Mouse (Mus musculus) cerebellum, postnatal 25 days (tissue): ENCODE data around the gene Gpat2.

Experiments used
- DNase-seq, 2 experiments: peaks; one replicate each; pipeline ENCODE4 v3.0.0; 2021; ENCODE audit warnings: mixed read lengths in 2 of 2

Gpat2 gene

GRCm38 (mm10) chr2:127444055-127444789, 19.2 kb downstream of the Gpat2 start, which contains the start of gene Fahd2a:
Gene Fahd2a (minus strand): TSS chr2:127444565.
- peak; percentile 91 to 94 for DNase-seq

DNA sequence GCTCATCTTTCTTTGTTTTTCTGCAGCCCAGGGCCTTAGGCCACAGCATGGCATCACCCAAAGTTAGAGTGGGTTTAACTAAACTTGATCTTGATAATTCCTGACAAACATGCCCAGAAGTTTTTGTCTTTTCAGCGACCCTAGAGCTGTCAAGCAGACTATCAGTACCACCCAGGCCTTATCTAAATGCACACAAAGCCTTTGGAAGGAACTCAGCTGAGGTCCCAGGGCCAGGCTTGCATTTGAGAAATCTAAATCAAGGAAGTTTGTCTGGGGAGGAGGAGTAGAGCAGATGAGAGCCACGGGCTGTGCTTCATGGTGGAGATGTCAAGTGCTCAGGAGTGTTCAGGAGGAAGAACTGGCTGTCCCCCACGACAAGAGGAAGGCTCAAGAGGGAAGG, 21.8 kb downstream of the Gpat2 start:
- no peak for DNase-seq

- DNase-seq, result peak in 1 of 2 experiments; percentile 33
Measured at GRCm38 (mm10) chr2:127449691-127450090, 24.7 kb downstream of the Gpat2 start.

- DNase-seq, result no peak
Measured at GRCm38 (mm10) chr2:127451748-127452147, 26.7 kb downstream of the Gpat2 start.

DNA sequence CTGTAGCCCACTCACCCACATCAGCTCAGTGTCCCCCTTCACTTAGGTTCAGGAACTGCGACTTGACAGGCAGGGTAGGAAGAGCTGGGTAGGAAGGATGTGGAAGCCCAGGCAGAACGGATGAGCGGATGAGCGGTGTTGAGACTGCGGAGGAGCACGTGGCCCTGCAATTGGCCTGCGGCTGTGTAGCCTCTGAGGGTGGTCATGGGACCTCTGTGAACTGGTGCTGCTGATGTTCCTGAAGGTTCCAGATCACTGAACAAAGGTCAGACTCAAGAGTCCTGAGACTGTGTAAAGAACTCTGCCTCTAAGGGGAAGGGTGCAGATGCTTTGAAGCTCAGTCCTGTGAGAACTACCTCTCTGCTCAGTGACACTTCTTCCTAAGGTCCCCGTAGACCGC, 28.1 kb downstream of the Gpat2 start:
- DNase-seq, result no peak

GRCm38 (mm10) chr2:127453764-127454163, 28.8 kb downstream of the Gpat2 start:
- peak; percentile 80 to 87 for DNase-seq

GRCm38 (mm10) chr2:127459341-127459740, 34.3 kb downstream of the Gpat2 start:
- DNase-seq, result peak; percentile 58 to 70

- DNase-seq, result no peak
Measured at GRCm38 (mm10) chr2:127461351-127461750, 36.4 kb downstream of the Gpat2 start.

- DNase-seq, result peak; percentile 74 to 81
Measured at GRCm38 (mm10) chr2:127462314-127462713, 37.3 kb downstream of the Gpat2 start.

DNA sequence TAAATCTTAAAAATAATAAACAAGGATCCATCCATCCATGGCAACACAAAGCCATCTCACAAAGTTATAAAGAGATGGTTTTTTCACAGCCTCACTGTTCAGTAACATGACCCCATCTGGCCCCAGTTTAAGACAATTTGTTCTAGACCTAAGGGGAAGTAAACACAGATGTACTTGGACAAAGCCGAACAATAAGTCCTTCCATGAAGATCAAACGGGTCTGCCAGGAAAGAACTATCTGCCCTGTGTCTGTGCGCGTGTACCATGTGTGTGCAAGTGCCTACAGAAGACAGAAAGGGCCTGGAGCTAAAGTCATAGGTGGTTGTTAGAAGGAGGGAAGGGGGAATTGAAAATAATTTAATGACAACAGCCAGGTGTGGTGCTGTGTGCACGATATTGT, 45.2 kb downstream of the Gpat2 start:
- DNase-seq, result no peak

DNA sequence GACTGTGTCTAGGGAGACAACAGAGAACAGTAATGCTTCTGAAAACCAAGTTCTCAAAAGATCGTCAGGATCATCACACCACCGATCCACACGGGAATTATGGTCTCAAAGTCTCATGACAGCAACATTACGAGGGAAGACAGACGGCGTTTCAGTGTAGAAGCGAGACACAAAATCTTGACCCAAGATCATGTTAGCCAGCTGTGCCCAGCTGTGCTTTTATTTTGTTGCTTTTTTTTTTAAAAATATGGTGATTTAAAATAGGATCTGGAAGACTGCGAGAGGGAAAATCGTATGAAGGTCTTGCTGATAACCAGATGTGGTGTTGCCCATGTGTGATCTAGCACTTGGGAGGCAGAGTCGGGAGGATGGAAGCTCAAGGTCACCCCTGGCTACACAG, 45.7 kb downstream of the Gpat2 start:
- DNase-seq, result no peak

- DNase-seq, result no peak
Measured at GRCm38 (mm10) chr2:127471281-127471680, 46.3 kb downstream of the Gpat2 start.

DNA sequence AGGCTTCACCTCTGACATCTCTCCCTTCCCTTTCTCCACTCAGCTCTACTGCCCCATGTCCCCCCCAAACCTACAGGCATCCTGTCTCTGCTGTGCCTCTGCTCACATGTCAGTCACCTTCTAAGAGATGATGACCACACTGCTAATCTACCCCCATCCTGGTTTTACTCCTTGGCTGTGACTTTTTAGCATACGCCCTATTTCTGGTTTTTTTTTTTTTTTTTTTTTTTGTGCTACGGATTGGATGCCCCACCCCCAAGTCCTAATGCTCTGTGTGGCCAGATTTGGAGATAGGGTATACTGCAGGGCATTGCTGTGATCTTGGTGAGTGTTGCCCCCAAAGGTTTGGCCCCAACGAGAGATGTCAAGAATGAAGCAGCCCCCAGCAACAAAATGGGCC, 47.3 kb downstream of the Gpat2 start:
- no peak for DNase-seq

DNA sequence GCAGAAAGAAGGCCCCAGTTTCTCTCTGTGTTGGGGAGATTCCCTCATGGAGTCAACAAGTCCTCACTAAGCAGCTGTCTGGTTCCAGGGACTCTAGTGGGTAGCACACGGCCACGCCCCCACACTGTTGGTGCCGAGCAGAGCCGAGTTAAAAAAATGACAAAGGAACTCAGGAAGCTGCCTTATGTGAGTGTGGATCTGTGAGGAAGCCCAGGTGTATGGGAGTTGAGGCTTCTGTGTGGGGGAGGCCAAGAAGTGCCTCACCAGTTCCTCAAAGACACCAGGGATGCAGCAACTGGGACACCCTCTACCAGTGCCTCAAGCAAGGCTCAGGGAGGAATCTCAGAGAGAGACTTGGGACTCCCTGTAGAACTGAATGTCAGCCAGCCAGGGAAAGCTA, 54.2 kb downstream of the Gpat2 start:
- DNase-seq, result no peak

- peak; percentile 29 to 47 for DNase-seq
Measured at GRCm38 (mm10) chr2:127479763-127480162, 54.8 kb downstream of the Gpat2 start.

DNA sequence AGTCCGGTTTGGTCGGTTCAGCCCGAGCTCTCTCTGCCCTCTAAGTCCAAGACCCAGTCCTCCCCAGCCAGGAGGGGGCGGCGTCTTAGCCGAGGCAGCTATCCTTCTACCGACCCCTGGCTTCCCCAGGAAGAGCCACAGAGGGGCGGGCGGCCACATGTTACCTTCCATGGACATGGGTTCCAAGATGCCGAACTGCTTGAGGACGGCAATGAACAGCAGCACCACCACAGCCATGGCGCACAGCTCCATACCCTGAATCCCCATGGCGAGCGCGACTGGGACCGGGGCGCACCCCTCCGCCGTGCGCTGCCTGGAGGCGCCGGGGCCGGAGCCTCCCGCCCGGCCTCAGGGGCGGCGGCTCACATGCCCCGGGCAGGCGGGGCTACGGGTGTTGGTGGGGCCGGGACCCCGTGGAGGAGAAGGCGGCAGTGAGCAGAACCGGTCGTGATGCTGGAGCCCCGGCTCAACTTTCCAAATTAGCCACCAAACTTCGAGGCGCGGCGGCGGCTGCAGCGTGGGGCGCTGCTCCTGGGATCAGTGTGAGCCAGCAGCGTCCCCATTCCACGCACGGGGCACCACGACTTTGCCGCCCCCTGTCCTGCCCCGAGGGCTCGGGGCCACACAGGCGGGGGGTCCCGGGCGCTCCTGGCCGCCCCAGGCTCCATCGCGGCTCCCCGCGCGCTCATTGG, 57.0 kb downstream of the Gpat2 start:
- DNase-seq, result peak in 1 of 2 experiments; percentile 25

DNA sequence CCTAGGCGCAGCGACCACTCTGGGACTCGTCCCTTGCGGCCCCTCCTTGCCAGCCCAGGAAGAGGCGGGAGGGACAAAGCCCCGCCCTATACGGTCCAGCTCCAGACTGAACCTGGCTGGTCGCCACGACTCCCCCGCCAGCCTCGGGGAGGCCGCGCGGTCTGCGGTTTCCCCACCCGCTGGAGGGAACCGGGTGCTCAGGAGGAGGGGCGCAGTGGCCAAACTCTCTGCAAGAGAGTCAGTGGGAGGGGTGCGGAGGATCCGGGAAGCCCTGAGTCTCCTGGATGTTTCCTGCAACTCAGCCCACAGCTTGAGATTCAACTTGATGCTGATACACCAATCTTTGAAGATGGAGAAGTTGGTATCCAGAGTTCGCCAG, 57.5 kb downstream of the Gpat2 start:
- peak; percentile 45 to 69 for DNase-seq

GRCm38 (mm10) chr2:127483001-127483400, 58.0 kb downstream of the Gpat2 start:
- peak; percentile 41 to 63 for DNase-seq

GRCm38 (mm10) chr2:127484476-127485170, 59.6 kb downstream of the Gpat2 start:
- peak; percentile 41 to 63 for DNase-seq
